Mouse (Mus musculus) kidney, postnatal 0 days (tissue): ENCODE measurements around the gene Ccdc28b. TPM values are rescaled to one million over a fixed set of nuclear protein-coding genes. Genes with fewer than 3 reads are reported as not detected.
A peak's percentile ranks its signal among the peaks of the same experiment; 100 is the strongest.

Experiments
- ATAC-seq: fragments of 200-750 bp; cut with Nextera tagmentation; replicated peaks from 2 replicates; pipeline ENCODE4 v1.8.0; 2017; ENCODE audit warnings: low read depth, moderate number of reproducible peaks, moderate TSS enrichment, moderate library complexity; ENCODE audit not compliant: low FRiP score
- DNase-seq: peaks from one replicate; pipeline ENCODE4 v3.0.0-alpha.2; 2016; ENCODE audit warnings: low spot score
- H3K27ac ChIP-seq: fragments of 300-500 bp; sonication (generic); 2 replicates; pipeline ENCODE4 v1.5.1; 2014; ENCODE audit warnings: mild to moderate bottlenecking
- H3K27me3 ChIP-seq: fragments of 300-500 bp; sonication (generic); 2 replicates; pipeline ENCODE4 v1.6.1; 2014; ENCODE audit warnings: low read length, mixed read lengths; ENCODE audit not compliant: insufficient read depth
- H3K36me3 ChIP-seq: fragments of 300-500 bp; sonication (generic); 2 replicates; pipeline ENCODE4 v1.6.1; 2014; ENCODE audit warnings: low read length, mixed read lengths; ENCODE audit not compliant: insufficient read depth
- H3K4me1 ChIP-seq: fragments of 300-500 bp; sonication (generic); replicated peaks from 2 replicates; pipeline ENCODE4 v1.6.1; 2014; ENCODE audit warnings: antibody characterized with exemption, low read length, mixed read lengths; ENCODE audit not compliant: insufficient read depth
- H3K4me2 ChIP-seq: fragments of 300-500 bp; sonication (generic); 2 replicates; pipeline ENCODE4 v1.6.1; 2014; ENCODE audit warnings: mild to moderate bottlenecking, low read length, moderate library complexity, mixed read lengths
- H3K4me3 ChIP-seq: fragments of 300-500 bp; sonication (generic); replicated peaks from 2 replicates; pipeline ENCODE4 v1.5.1; 2014; ENCODE audit warnings: low read depth, low read length
- H3K9ac ChIP-seq: fragments of 300-500 bp; sonication (generic); 2 replicates; pipeline ENCODE4 v1.6.1; 2014; ENCODE audit warnings: low read depth, low read length
- H3K9me3 ChIP-seq: fragments of 300-500 bp; sonication (generic); replicated peaks from 2 replicates; pipeline ENCODE4 v1.6.1; 2016; ENCODE audit warnings: low read length, inconsistent platforms, mixed read lengths
- CTCF ChIP-seq: IDR thresholded peaks from 2 replicates; pipeline ENCODE4 v1.5.1; 2016; ENCODE audit warnings: antibody characterized with exemption, low read depth, mild to moderate bottlenecking, moderate library complexity
- WGBS: fragments of 180-500 bp; shearing (Covaris S2); extraction: QIAGEN DNeasy Blood & Tissue Kit; methylation state at CpG from one replicate; pipeline ENCODE4 v1.1.7; 2014; 5-methylcytosine and 5-hydroxymethylcytosine counted together
- polyA plus RNA-seq: library from polyadenylated mRNA; unstranded; fragments of >200 nt; fragmentation: Nextera tagmentation; extraction: Ambion mirVana; gene quantifications from 2 replicates; pipeline ENCODE4 v1.2.1, GENCODE M21; 2015

The Ccdc28b gene
- polyA plus RNA-seq, 1 experiment from 2014 or later = 69.5 TPM

DNA sequence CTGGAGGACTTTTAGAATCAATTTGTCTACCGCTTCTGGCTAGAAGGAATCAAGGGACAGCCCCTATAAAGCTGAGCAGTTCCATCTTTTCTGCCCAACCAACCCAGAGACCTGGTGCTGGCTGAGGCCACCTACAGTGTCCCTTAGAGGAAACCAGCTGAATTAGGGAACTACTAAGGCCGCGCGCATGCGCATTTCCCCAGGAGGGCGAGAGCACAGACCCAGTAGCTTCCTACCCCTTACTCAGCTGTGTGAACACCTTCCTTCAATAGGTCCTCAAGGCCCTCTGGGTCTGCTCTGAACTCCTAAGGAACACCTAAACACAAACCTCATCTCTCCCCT, 1.3 kb upstream of the Ccdc28b start:
- Histone ChIP-seq H3K27me3 (no peaks in the 10 kb centered on the region), H3K9me3 (no peaks in the 10 kb centered on the region), H3K4me1 (peaks cover 20% of the 10 kb centered on the region), H3K4me3 (peak overlapping the region; percentile 73), H3K36me3 (peaks cover 30% of the 10 kb centered on the region), H3K4me2 (peak overlapping the region; percentile 84), H3K9ac (peak overlapping the region; percentile 40), H3K27ac (peak overlapping the region; percentile 93)
- TF ChIP-seq CTCF = 0 out of 2 replicates have a peak, but pooled peaks have one; percentile 3
- ATAC-seq = 0 out of 2 replicates have a peak, but pooled peaks have one; percentile 7
- DNase-seq = peak; percentile 84
- 2% methylated on average over 6 of the region's 6 CpGs for WGBS

GRCm38 (mm10) chr4:129624281-129625028, 708 bp upstream of the Ccdc28b start:
- Histone ChIP-seq H3K9me3 (no peaks in the 10 kb centered on the region), H3K9ac (peak overlapping the region; percentile 78)
- 1% methylated on average over 18 of the region's 18 CpGs for WGBS

GRCm38 (mm10) chr4:129622803-129623535, 778 bp downstream of the Ccdc28b start:
- H3K36me3 ChIP-seq = peaks cover 11% of the 10 kb centered on the region
- peak overlapping the region; percentile 84 for H3K4me2 ChIP-seq
- H3K27me3 ChIP-seq = no peaks in the 10 kb centered on the region
- no peak for ATAC-seq
- peak overlapping the region; percentile 93 for H3K27ac ChIP-seq
- WGBS = 20% methylated on average over 8 of the region's 8 CpGs
- H3K4me1 ChIP-seq = peaks cover 25% of the 10 kb centered on the region
- peak overlapping the region; percentile 78 for H3K9ac ChIP-seq
- no peak for DNase-seq
- no peak for TF ChIP-seq CTCF
- peak overlapping the region; percentile 73 for H3K4me3 ChIP-seq
- H3K9me3 ChIP-seq = no peaks in the 10 kb centered on the region

More at GRCm38 (mm10) chr4:129624281-129625028, 708 bp upstream of the Ccdc28b start:
- Histone ChIP-seq H3K27ac (peak overlapping the region; percentile 93), H3K36me3 (peaks cover 25% of the 10 kb centered on the region), H3K4me3 (peak overlapping the region; percentile 73), H3K4me1 (peaks cover 20% of the 10 kb centered on the region), H3K4me2 (peak overlapping the region; percentile 84), H3K27me3 (no peaks in the 10 kb centered on the region)
- peak; percentile 87 for ATAC-seq
- 0 out of 2 replicates have a peak, but pooled peaks have one; percentile 11 for TF ChIP-seq CTCF
- peak; percentile 99 for DNase-seq

GRCm38 (mm10) chr4:129622120-129622802, 1.5 kb downstream of the Ccdc28b start:
- H3K9me3 ChIP-seq = no peaks in the 10 kb centered on the region
- H3K36me3 ChIP-seq = peaks cover 5% of the 10 kb centered on the region; the same call in 1 of the 2 replicates
- H3K27ac ChIP-seq = peak overlapping the region; percentile 70; the same call in 1 of the 2 replicates
- H3K4me2 ChIP-seq = peak overlapping the region; percentile 84
- H3K4me1 ChIP-seq = peaks cover 30% of the 10 kb centered on the region
- no peak for ATAC-seq
- no peak for TF ChIP-seq CTCF
- no peaks in the 10 kb centered on the region for H3K27me3 ChIP-seq
- H3K4me3 ChIP-seq = no peak overlapping the region
- 0 out of 2 replicates have a peak overlapping the region, but pooled peaks have one; percentile 78 for H3K9ac ChIP-seq
- no peak for DNase-seq
- 75% methylated on average over 11 of the region's 11 CpGs for WGBS

DNA sequence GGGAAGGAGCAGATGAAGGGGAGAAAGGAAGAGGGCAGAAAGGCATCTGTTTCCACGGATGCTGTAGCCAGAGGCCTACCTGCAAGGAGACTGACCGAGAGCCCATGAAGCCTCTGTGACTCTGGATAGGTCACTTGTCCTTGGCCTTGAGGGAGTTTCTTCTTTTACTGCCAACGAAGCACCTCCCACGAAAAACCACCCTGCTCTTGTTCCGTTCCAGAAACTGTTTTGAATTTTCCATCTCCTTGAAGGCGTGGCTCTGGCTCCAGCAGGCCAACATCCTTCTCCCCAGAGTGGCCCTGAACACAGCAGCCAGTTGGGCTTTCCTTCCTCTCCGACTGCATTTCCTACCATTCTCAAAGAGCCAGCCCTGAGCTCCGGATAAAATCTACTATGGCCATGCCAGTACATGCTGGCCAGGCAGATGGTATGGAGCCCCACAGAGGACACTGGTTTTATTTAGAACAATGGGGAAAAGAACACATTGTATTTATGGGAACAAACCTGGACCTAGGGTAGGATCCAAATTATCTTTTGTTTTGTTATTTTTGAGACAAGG, 2.4 kb downstream of the Ccdc28b start:
- Histone ChIP-seq H3K4me2 (peak overlapping the region; percentile 31), H3K9me3 (no peaks in the 10 kb centered on the region), H3K4me1 (peaks cover 30% of the 10 kb centered on the region), H3K27me3 (no peaks in the 10 kb centered on the region), H3K27ac (peak overlapping the region; percentile 70), H3K9ac (no peak overlapping the region), H3K4me3 (no peak overlapping the region), H3K36me3 (no peaks in the 10 kb centered on the region)
- no peak for TF ChIP-seq CTCF
- peak; percentile 55 for DNase-seq
- WGBS = 55% methylated on average over 8 of the region's 8 CpGs
- ATAC-seq = no peak
